Mouse (Mus musculus): ENCODE measurements around the gene Cbl. TPM values are rescaled to one million over a fixed set of nuclear protein-coding genes. Genes with fewer than 3 reads are reported as not detected.

Gene Cbl
- polyA plus RNA-seq, 1 experiment from 2014 or later = 10.9 TPM

DNA sequence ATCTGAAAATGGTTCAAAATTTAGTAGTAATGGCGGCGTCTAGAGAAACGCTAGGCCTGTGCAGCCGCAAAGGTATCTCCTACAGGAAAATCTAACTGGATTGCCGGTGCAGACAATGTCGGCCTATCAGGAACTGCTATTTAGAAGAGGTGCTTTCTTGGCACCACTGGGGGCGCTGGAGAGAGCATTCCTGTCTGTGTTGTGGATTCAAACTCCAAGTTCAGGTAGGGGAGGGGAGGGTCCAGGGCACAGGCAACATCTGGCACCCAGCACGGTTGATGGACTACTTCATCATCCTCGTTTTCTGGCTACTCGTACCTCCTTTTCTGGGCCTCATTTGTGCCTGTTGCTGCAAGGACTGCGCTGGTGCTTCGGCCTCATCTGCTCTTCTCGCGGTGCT, 55.5 kb downstream of the Cbl start:
- 0 out of 2 replicates have a peak, but pooled peaks cover 2% of the 10 kb centered on the region for H3K36me3 ChIP-seq (ENCODE audit: control insufficient read depth, insufficient read depth, low read length)
- H3K4me2 ChIP-seq (ENCODE audit: low read depth, low read length) = no peak overlapping the region
- H3K9ac ChIP-seq (ENCODE audit: low read depth, low read length) = no peak overlapping the region
- 86% methylated on average over 14 of the region's 14 CpGs for WGBS
- H3K4me3 ChIP-seq (ENCODE audit: low read length) = no peak overlapping the region
- H3K27ac ChIP-seq (ENCODE audit: low read length) = no peak overlapping the region
- no peak for ATAC-seq
- H3K27me3 ChIP-seq (replicated peaks; ENCODE audit: control insufficient read depth, insufficient read depth, low read length) = no peaks in the 10 kb centered on the region
- H3K9me3 ChIP-seq (ENCODE audit: control insufficient read depth, low read length) = no peaks in the 10 kb centered on the region
- H3K4me1 ChIP-seq (ENCODE audit: control insufficient read depth, insufficient read depth, low read length) = peaks cover 19% of the 10 kb centered on the region

DNA sequence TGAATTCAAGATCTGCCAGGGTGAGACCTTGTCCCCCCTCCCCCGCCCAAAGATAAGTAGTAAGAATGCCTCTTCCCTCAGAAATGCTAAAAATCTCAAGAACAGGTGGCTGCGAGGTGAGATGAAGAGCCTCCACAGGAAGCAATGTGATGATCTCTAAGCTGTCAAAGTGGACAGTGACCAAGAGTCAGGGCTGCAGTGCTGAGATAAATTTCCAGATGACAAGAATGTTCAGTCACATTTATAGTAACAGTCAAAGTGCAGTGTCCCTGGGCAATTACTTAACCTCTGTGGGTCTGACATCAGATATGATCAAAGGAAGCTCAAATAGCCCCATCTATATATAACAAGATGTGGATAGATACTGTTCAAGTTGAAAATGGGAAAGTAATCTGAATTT, 56.4 kb downstream of the Cbl start:
- WGBS = 90% methylated on average over 2 of the region's 2 CpGs
- no peak overlapping the region for H3K4me2 ChIP-seq (ENCODE audit: low read depth, low read length)
- no peak for ATAC-seq

DNA sequence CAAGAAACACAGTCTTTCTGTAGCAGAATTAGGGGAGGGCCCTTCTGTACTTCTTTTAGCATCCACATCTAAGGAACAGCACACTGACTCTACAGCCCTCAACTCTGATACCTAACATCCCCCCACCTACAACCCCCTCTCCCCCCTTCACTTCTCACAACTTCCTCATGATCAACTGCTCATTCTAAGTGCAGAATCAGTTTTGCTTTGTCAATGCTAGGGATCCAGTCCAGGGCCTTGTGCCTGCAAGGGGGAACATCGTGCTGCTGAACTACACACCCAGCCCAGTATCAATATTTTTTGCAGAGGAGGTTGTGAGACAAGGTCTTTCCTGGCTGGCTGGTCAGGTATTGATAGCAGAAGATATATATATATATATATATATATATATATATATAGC, 57.9 kb downstream of the Cbl start:
- H3K9ac ChIP-seq (ENCODE audit: low read depth, low read length) = no peak overlapping the region
- 0 out of 2 replicates have a peak, but pooled peaks cover 2% of the 10 kb centered on the region for H3K36me3 ChIP-seq (ENCODE audit: control insufficient read depth, insufficient read depth, low read length)
- no peaks in the 10 kb centered on the region for H3K27me3 ChIP-seq (replicated peaks; ENCODE audit: control insufficient read depth, insufficient read depth, low read length)
- H3K4me2 ChIP-seq (ENCODE audit: low read depth, low read length) = peak overlapping the region; percentile 39
- peaks cover 19% of the 10 kb centered on the region for H3K4me1 ChIP-seq (ENCODE audit: control insufficient read depth, insufficient read depth, low read length)
- ATAC-seq = peak; percentile 39
- H3K27ac ChIP-seq (ENCODE audit: low read length) = peak overlapping the region; percentile 80
- WGBS = 70% methylated on average over 1 of the region's 1 CpGs
- H3K9me3 ChIP-seq (ENCODE audit: control insufficient read depth, low read length) = no peaks in the 10 kb centered on the region
- H3K4me3 ChIP-seq (ENCODE audit: low read length) = peak overlapping the region; percentile 1; the same call in 1 of the 2 replicates

More for the DNA sequence above, 56.4 kb downstream of the Cbl start:
- 0 out of 2 replicates have a peak, but pooled peaks cover 2% of the 10 kb centered on the region for H3K36me3 ChIP-seq (ENCODE audit: control insufficient read depth, insufficient read depth, low read length)
- H3K4me3 ChIP-seq (ENCODE audit: low read length) = no peak overlapping the region
- peaks cover 19% of the 10 kb centered on the region for H3K4me1 ChIP-seq (ENCODE audit: control insufficient read depth, insufficient read depth, low read length)
- no peaks in the 10 kb centered on the region for H3K9me3 ChIP-seq (ENCODE audit: control insufficient read depth, low read length)
- H3K27ac ChIP-seq (ENCODE audit: low read length) = no peak overlapping the region
- H3K9ac ChIP-seq (ENCODE audit: low read depth, low read length) = no peak overlapping the region
- H3K27me3 ChIP-seq (replicated peaks; ENCODE audit: control insufficient read depth, insufficient read depth, low read length) = no peaks in the 10 kb centered on the region

- 37% methylated on average over 6 of the region's 6 CpGs for WGBS
- ATAC-seq = peak; percentile 89
- peak overlapping the region; percentile 39 for H3K4me2 ChIP-seq (ENCODE audit: low read depth, low read length)
Observed at GRCm38 (mm10) chr9:44175556-44175955, 58.3 kb downstream of the Cbl start.

GRCm38 (mm10) chr9:44170691-44171151, 63.1 kb downstream of the Cbl start:
- Histone ChIP-seq H3K4me2 (ENCODE audit: low read depth, low read length) (no peak overlapping the region), H3K9ac (ENCODE audit: low read depth, low read length) (no peak overlapping the region), H3K4me1 (ENCODE audit: control insufficient read depth, insufficient read depth, low read length) (peaks cover 3% of the 10 kb centered on the region), H3K27ac (ENCODE audit: low read length) (no peak overlapping the region), H3K4me3 (ENCODE audit: low read length) (no peak overlapping the region), H3K36me3 (ENCODE audit: control insufficient read depth, insufficient read depth, low read length) (no peaks in the 10 kb centered on the region), H3K27me3 (replicated peaks; ENCODE audit: control insufficient read depth, insufficient read depth, low read length) (no peaks in the 10 kb centered on the region), H3K9me3 (ENCODE audit: control insufficient read depth, low read length) (no peaks in the 10 kb centered on the region)
- 67% methylated on average over 3 of the region's 3 CpGs for WGBS
- no peak for ATAC-seq

More at GRCm38 (mm10) chr9:44175556-44175955, 58.3 kb downstream of the Cbl start:
- H3K4me3 ChIP-seq (ENCODE audit: low read length) = 0 out of 2 replicates have a peak overlapping the region, but pooled peaks have one; percentile 1
- H3K4me1 ChIP-seq (ENCODE audit: control insufficient read depth, insufficient read depth, low read length) = peaks cover 19% of the 10 kb centered on the region
- H3K27me3 ChIP-seq (replicated peaks; ENCODE audit: control insufficient read depth, insufficient read depth, low read length) = no peaks in the 10 kb centered on the region
- H3K27ac ChIP-seq (ENCODE audit: low read length) = peak overlapping the region; percentile 80
- no peaks in the 10 kb centered on the region for H3K9me3 ChIP-seq (ENCODE audit: control insufficient read depth, low read length)
- H3K36me3 ChIP-seq (ENCODE audit: control insufficient read depth, insufficient read depth, low read length) = 0 out of 2 replicates have a peak, but pooled peaks cover 2% of the 10 kb centered on the region
- no peak overlapping the region for H3K9ac ChIP-seq (ENCODE audit: low read depth, low read length)

- Histone ChIP-seq H3K9me3 (ENCODE audit: control insufficient read depth, low read length) (no peaks in the 10 kb centered on the region), H3K27me3 (replicated peaks; ENCODE audit: control insufficient read depth, insufficient read depth, low read length) (no peaks in the 10 kb centered on the region), H3K4me2 (ENCODE audit: low read depth, low read length) (no peak overlapping the region), H3K4me3 (ENCODE audit: low read length) (no peak overlapping the region), H3K9ac (ENCODE audit: low read depth, low read length) (no peak overlapping the region), H3K36me3 (ENCODE audit: control insufficient read depth, insufficient read depth, low read length) (0 out of 2 replicates have a peak, but pooled peaks cover 4% of the 10 kb centered on the region), H3K4me1 (ENCODE audit: control insufficient read depth, insufficient read depth, low read length) (no peaks in the 10 kb centered on the region), H3K27ac (ENCODE audit: low read length) (no peak overlapping the region)
- 85% methylated on average over 5 of the region's 5 CpGs for WGBS
- ATAC-seq = no peak
Observed at GRCm38 (mm10) chr9:44168931-44169330, 64.9 kb downstream of the Cbl start.

DNA sequence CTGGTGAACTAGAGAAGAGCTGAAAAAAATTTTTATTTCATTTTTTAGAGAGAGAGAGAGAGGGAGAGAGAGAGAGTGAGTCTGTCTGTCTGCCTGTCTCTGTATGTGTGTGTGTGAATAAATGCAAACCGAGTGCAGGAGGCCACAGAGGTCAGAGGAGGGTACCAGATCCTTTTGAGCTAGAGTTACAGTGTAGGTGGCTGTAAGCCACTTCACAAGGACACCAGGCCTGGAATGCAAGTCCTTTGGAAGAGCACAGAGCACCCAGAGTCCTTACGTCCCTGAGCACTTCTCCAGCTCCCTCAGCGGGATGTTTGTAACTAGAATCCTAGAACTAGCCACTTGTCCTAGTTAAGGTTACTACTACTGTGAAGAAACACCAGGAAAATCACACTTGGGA, 74.0 kb downstream of the Cbl start:
- WGBS = 77% methylated on average over 3 of the region's 3 CpGs
- H3K4me1 ChIP-seq (ENCODE audit: control insufficient read depth, insufficient read depth, low read length) = no peaks in the 10 kb centered on the region
- H3K9me3 ChIP-seq (ENCODE audit: control insufficient read depth, low read length) = no peaks in the 10 kb centered on the region
- no peak for ATAC-seq
- H3K4me3 ChIP-seq (ENCODE audit: low read length) = no peak overlapping the region
- H3K27me3 ChIP-seq (replicated peaks; ENCODE audit: control insufficient read depth, insufficient read depth, low read length) = no peaks in the 10 kb centered on the region
- H3K4me2 ChIP-seq (ENCODE audit: low read depth, low read length) = no peak overlapping the region
- H3K27ac ChIP-seq (ENCODE audit: low read length) = no peak overlapping the region
- no peak overlapping the region for H3K9ac ChIP-seq (ENCODE audit: low read depth, low read length)
- peaks cover 18% of the 10 kb centered on the region; the same call in 1 of the 2 replicates for H3K36me3 ChIP-seq (ENCODE audit: control insufficient read depth, insufficient read depth, low read length)

- H3K9me3 ChIP-seq (ENCODE audit: control insufficient read depth, low read length) = no peaks in the 10 kb centered on the region
- no peak overlapping the region for H3K4me3 ChIP-seq (ENCODE audit: low read length)
- no peaks in the 10 kb centered on the region for H3K4me1 ChIP-seq (ENCODE audit: control insufficient read depth, insufficient read depth, low read length)
- 57% methylated on average over 3 of the region's 3 CpGs for WGBS
- no peak overlapping the region for H3K27ac ChIP-seq (ENCODE audit: low read length)
- H3K27me3 ChIP-seq (replicated peaks; ENCODE audit: control insufficient read depth, insufficient read depth, low read length) = no peaks in the 10 kb centered on the region
- no peak for ATAC-seq
- H3K36me3 ChIP-seq (ENCODE audit: control insufficient read depth, insufficient read depth, low read length) = 0 out of 2 replicates have a peak, but pooled peaks cover 3% of the 10 kb centered on the region
- no peak overlapping the region for H3K4me2 ChIP-seq (ENCODE audit: low read depth, low read length)
- H3K9ac ChIP-seq (ENCODE audit: low read depth, low read length) = no peak overlapping the region
Observed at GRCm38 (mm10) chr9:44147290-44147689, 86.6 kb downstream of the Cbl start.

- Histone ChIP-seq H3K9me3 (ENCODE audit: control insufficient read depth, low read length) (no peaks in the 10 kb centered on the region), H3K4me1 (ENCODE audit: control insufficient read depth, insufficient read depth, low read length) (no peaks in the 10 kb centered on the region), H3K4me2 (ENCODE audit: low read depth, low read length) (no peak overlapping the region), H3K36me3 (ENCODE audit: control insufficient read depth, insufficient read depth, low read length) (no peaks in the 10 kb centered on the region), H3K9ac (ENCODE audit: low read depth, low read length) (no peak overlapping the region), H3K4me3 (ENCODE audit: low read length) (no peak overlapping the region), H3K27me3 (replicated peaks; ENCODE audit: control insufficient read depth, insufficient read depth, low read length) (no peaks in the 10 kb centered on the region), H3K27ac (ENCODE audit: low read length) (no peak overlapping the region)
- no peak for ATAC-seq
Observed at GRCm38 (mm10) chr9:44144718-44145060, 89.2 kb downstream of the Cbl start.
